Mouse (Mus musculus) brown adipose tissue, adult 24 weeks (tissue): ENCODE data around the gene Hcfc1r1. TPM values are rescaled to one million over a fixed set of nuclear protein-coding genes. Genes with fewer than 3 reads are reported as not detected.

Source experiments
- H3K27ac ChIP-seq: fragments of 200-500 bp; replicated peaks from 2 replicates; pipeline ENCODE4 v1.5.1; 2012; ENCODE audit warnings: low read depth, mild to moderate bottlenecking, low read length
- H3K4me1 ChIP-seq: fragments of 200-500 bp; 2 replicates; pipeline ENCODE4 v1.6.1; 2012; ENCODE audit warnings: low read length, mixed read lengths; ENCODE audit not compliant: control insufficient read depth, insufficient read depth, insufficient read length
- H3K4me3 ChIP-seq: fragments of 200-500 bp; 2 replicates; pipeline ENCODE4 v1.5.1; 2012; ENCODE audit warnings: low read depth, mild to moderate bottlenecking, low read length, moderate library complexity; ENCODE audit not compliant: insufficient read depth
- polyA plus RNA-seq: library from polyadenylated mRNA; stranded (reverse); fragments of >200 nt; gene quantifications from 2 replicates; pipeline ENCODE4 v1.2.4, GENCODE M21; 2012; ENCODE audit not compliant: missing spikeins, insufficient read depth, insufficient read length

Hcfc1r1 gene
- polyA plus RNA-seq, 1 experiment, result 292 TPM

DNA sequence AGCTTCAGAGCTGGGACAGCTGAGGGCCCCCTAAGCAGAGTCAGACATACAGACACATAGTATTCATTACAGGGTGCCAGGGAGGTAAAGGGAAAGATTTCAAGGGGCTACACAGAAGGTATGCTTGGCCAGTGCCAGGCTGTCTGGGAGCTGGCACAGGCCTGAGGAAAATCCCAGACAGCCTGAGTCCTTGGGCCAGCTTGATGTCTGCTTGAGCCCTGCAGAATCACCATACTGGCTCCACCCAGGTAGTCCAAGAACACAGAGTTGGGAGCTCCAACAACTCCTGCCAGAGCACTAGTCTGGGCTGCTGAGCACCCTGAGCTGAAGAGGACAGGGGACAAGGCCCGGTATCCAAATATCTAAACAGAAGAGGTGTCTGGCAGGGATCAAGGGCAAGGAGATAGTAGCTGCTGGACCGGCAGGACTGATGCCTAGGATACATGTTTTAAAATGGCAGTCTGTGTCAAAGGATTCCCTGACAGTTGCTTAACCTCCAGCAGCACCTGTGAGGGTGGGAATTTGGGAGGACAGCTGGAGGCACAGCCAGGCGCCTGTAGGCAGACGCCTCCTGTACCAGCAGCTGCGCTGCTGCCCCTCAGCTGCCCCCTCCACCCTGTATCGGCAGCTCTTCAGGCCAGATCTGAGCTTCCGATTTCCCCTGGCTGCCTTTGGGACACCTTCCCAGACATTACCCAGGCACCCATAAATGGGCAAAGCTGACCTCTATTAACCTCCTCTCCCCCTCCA lies 49.2 kb downstream of the Hcfc1r1 start, which contains the start of gene 1520401A03Rik:
1520401A03Rik (minus strand) TSS at position 408 of the 750 bp plus-strand sequence.
- Histone ChIP-seq H3K4me1 (no peaks in the 10 kb centered on the region), H3K4me3 (no peak within 1 kb of the TSS), H3K27ac (no peak within 1 kb of the TSS)

Other genes with a start within 250 kb of the Hcfc1r1 start
- gene Vmn2r117, start 193.9 kb upstream of the Hcfc1r1 start, polyA plus RNA-seq, result not detected in 2 replicates
- gene Zfp213, start 109.4 kb upstream of the Hcfc1r1 start, polyA plus RNA-seq, result 3.4 and 4.6 TPM in 2 replicates
- 1.8 and 3.7 TPM in 2 replicates for gene Zfp13, start 74.1 kb upstream of the Hcfc1r1 start, polyA plus RNA-seq
- not detected in 2 replicates for gene Zscan10, start 72.7 kb upstream of the Hcfc1r1 start, polyA plus RNA-seq
- not detected in 2 replicates for gene Mmp25, start 28.3 kb upstream of the Hcfc1r1 start, polyA plus RNA-seq
- not detected in 2 replicates for gene Bicdl2, start 13.1 kb upstream of the Hcfc1r1 start, polyA plus RNA-seq
- 13.0 and 16.3 TPM in 2 replicates for gene Thoc6, start 286 bp downstream of the Hcfc1r1 start, polyA plus RNA-seq
- 20.5 and 40.5 TPM in 2 replicates for gene Tnfrsf12a, start 3.9 kb downstream of the Hcfc1r1 start, polyA plus RNA-seq
- gene Cldn6, start 5.7 kb downstream of the Hcfc1r1 start, polyA plus RNA-seq, result not detected in 2 replicates
- not detected in 2 replicates for gene Cldn9, start 10.4 kb downstream of the Hcfc1r1 start, polyA plus RNA-seq
- gene 1520401A03Rik, start 49.2 kb downstream of the Hcfc1r1 start, polyA plus RNA-seq, result not detected in 2 replicates
- 1.8 TPM in 1 of 2 replicates, not detected in the other for gene Pkmyt1, start 52.7 kb downstream of the Hcfc1r1 start, polyA plus RNA-seq
- gene Paqr4, start 67.3 kb downstream of the Hcfc1r1 start, polyA plus RNA-seq, result 4.0 and 5.1 TPM in 2 replicates
- not detected in 2 replicates for gene Kremen2, start 72.2 kb downstream of the Hcfc1r1 start, polyA plus RNA-seq
- gene Flywch1, start 98.0 kb downstream of the Hcfc1r1 start, polyA plus RNA-seq, result 25.8 and 26.8 TPM in 2 replicates
- gene Flywch2, start 112.5 kb downstream of the Hcfc1r1 start, polyA plus RNA-seq, result 2.8 and 8.2 TPM in 2 replicates
- gene Srrm2, start 116.9 kb downstream of the Hcfc1r1 start, polyA plus RNA-seq, result 86.7 and 109 TPM in 2 replicates
- gene Elob, start 155.5 kb downstream of the Hcfc1r1 start, polyA plus RNA-seq, result 378 and 510 TPM in 2 replicates
- gene Prss33, start 162.5 kb downstream of the Hcfc1r1 start, polyA plus RNA-seq, result not detected in 2 replicates
- not detected in 2 replicates for gene Prss32, start 170.3 kb downstream of the Hcfc1r1 start, polyA plus RNA-seq
- gene Prss41, start 170.6 kb downstream of the Hcfc1r1 start, polyA plus RNA-seq, result not detected in 2 replicates
- not detected in 2 replicates for gene Prss21, start 194.5 kb downstream of the Hcfc1r1 start, polyA plus RNA-seq
- gene Dcpp1, start 207.3 kb downstream of the Hcfc1r1 start, polyA plus RNA-seq, result not detected in 2 replicates
- not detected in 2 replicates for gene Dcpp2, start 207.3 kb downstream of the Hcfc1r1 start, polyA plus RNA-seq
- not detected in 2 replicates for gene Dcpp3, start 243.9 kb downstream of the Hcfc1r1 start, polyA plus RNA-seq